Mouse (Mus musculus): ENCODE measurements at regions not wholly inside any gene's neighbourhood (a gene's known extent, or its start where the extent isn't known, plus 50 kb on each side); places are given as distances from the start of the nearest gene placed in this dataset.
A peak's percentile ranks its signal among the peaks of the same experiment; 100 is the strongest.

GRCm38 (mm10) chr12:54272696-54273095, 69.0 kb upstream of the Egln3 start:
- 84% methylated on average over 6 of the region's 6 CpGs for WGBS
- no peak overlapping the region for H3K9ac ChIP-seq
- H3K36me3 ChIP-seq (ENCODE audit: insufficient read depth) = no peaks in the 10 kb centered on the region
- no peak overlapping the region for H3K27ac ChIP-seq (ENCODE audit: low read depth, low read length)
- no peaks in the 10 kb centered on the region for H3K4me1 ChIP-seq (ENCODE audit: insufficient read depth)
- DNase-seq = no peak
- no peak for TF ChIP-seq CTCF (IDR thresholded peaks at IDR 0.05; ENCODE audit: low read depth)
- H3K4me3 ChIP-seq (ENCODE audit: low read depth, low read length) = no peak overlapping the region
- H3K27me3 ChIP-seq (ENCODE audit: insufficient read depth, low read length) = no peaks in the 10 kb centered on the region
- no peaks in the 10 kb centered on the region for H3K9me3 ChIP-seq (ENCODE audit: low read length)
- no peak overlapping the region for H3K4me2 ChIP-seq (ENCODE audit: low read depth)
- ATAC-seq = no peak

GRCm38 (mm10) chr12:54272226-54272625, 68.6 kb upstream of the Egln3 start:
- Histone ChIP-seq H3K4me2 (ENCODE audit: low read depth) (no peak overlapping the region), H3K4me1 (ENCODE audit: insufficient read depth) (no peaks in the 10 kb centered on the region), H3K27me3 (ENCODE audit: insufficient read depth, low read length) (no peaks in the 10 kb centered on the region), H3K36me3 (ENCODE audit: insufficient read depth) (no peaks in the 10 kb centered on the region), H3K9me3 (ENCODE audit: low read length) (no peaks in the 10 kb centered on the region), H3K4me3 (ENCODE audit: low read depth, low read length) (no peak overlapping the region), H3K27ac (ENCODE audit: low read depth, low read length) (no peak overlapping the region), H3K9ac (no peak overlapping the region)
- TF ChIP-seq CTCF (IDR thresholded peaks at IDR 0.05; ENCODE audit: low read depth) = no peak
- no peak for ATAC-seq
- WGBS = 35% methylated on average over 2 of the region's 2 CpGs
- no peak for DNase-seq

- no peaks in the 10 kb centered on the region for H3K36me3 ChIP-seq (ENCODE audit: insufficient read depth)
- no peaks in the 10 kb centered on the region for H3K9me3 ChIP-seq (ENCODE audit: low read length)
- 0 out of 2 replicates have a peak, but pooled peaks cover 5% of the 10 kb centered on the region for H3K4me1 ChIP-seq (ENCODE audit: insufficient read depth)
- no peak overlapping the region for H3K4me3 ChIP-seq (ENCODE audit: low read depth, low read length)
- ATAC-seq (no peak), DNase-seq (no peak)
- H3K27me3 ChIP-seq (ENCODE audit: insufficient read depth, low read length) = no peaks in the 10 kb centered on the region
- H3K4me2 ChIP-seq (ENCODE audit: low read depth) = no peak overlapping the region
- no peak overlapping the region for H3K9ac ChIP-seq
- TF ChIP-seq CTCF (IDR thresholded peaks at IDR 0.05; ENCODE audit: low read depth) = no peak
- 83% methylated on average over 3 of the region's 3 CpGs for WGBS
- no peak overlapping the region for H3K27ac ChIP-seq (ENCODE audit: low read depth, low read length)
These were observed 62.2 kb upstream of the Egln3 start for GRCm38 (mm10) chr12:54265852-54266251.

GRCm38 (mm10) chr12:54264893-54265835, 61.5 kb upstream of the Egln3 start:
- H3K9ac ChIP-seq = no peak overlapping the region
- ATAC-seq (peak; percentile 88), DNase-seq (peak; percentile 50)
- 40% methylated on average over 14 of the region's 14 CpGs for WGBS
- H3K27me3 ChIP-seq (ENCODE audit: insufficient read depth, low read length) = no peaks in the 10 kb centered on the region
- no peaks in the 10 kb centered on the region for H3K36me3 ChIP-seq (ENCODE audit: insufficient read depth)
- H3K4me2 ChIP-seq (ENCODE audit: low read depth) = no peak overlapping the region
- H3K4me1 ChIP-seq (ENCODE audit: insufficient read depth) = 0 out of 2 replicates have a peak, but pooled peaks cover 5% of the 10 kb centered on the region
- no peak overlapping the region for H3K4me3 ChIP-seq (ENCODE audit: low read depth, low read length)
- no peak for TF ChIP-seq CTCF (IDR thresholded peaks at IDR 0.05; ENCODE audit: low read depth)
- H3K27ac ChIP-seq (ENCODE audit: low read depth, low read length) = no peak overlapping the region
- no peaks in the 10 kb centered on the region for H3K9me3 ChIP-seq (ENCODE audit: low read length)

- Histone ChIP-seq H3K4me3 (ENCODE audit: low read depth, low read length) (no peak overlapping the region), H3K4me2 (ENCODE audit: low read depth) (no peak overlapping the region), H3K36me3 (ENCODE audit: insufficient read depth) (no peaks in the 10 kb centered on the region), H3K9me3 (ENCODE audit: low read length) (no peaks in the 10 kb centered on the region), H3K9ac (no peak overlapping the region), H3K4me1 (ENCODE audit: insufficient read depth) (0 out of 2 replicates have a peak, but pooled peaks cover 5% of the 10 kb centered on the region), H3K27me3 (ENCODE audit: insufficient read depth, low read length) (no peaks in the 10 kb centered on the region), H3K27ac (ENCODE audit: low read depth, low read length) (no peak overlapping the region)
- ATAC-seq (peak; percentile 65), DNase-seq (no peak)
- TF ChIP-seq CTCF (IDR thresholded peaks at IDR 0.05; ENCODE audit: low read depth) = no peak
- 61% methylated on average over 4 of the region's 4 CpGs for WGBS
These were observed 60.7 kb upstream of the Egln3 start for GRCm38 (mm10) chr12:54264418-54264733.

- Histone ChIP-seq H3K36me3 (ENCODE audit: insufficient read depth) (no peaks in the 10 kb centered on the region), H3K27ac (ENCODE audit: low read depth, low read length) (no peak overlapping the region), H3K9me3 (ENCODE audit: low read length) (no peaks in the 10 kb centered on the region), H3K4me2 (ENCODE audit: low read depth) (no peak overlapping the region), H3K4me3 (ENCODE audit: low read depth, low read length) (no peak overlapping the region), H3K9ac (no peak overlapping the region), H3K27me3 (ENCODE audit: insufficient read depth, low read length) (no peaks in the 10 kb centered on the region), H3K4me1 (ENCODE audit: insufficient read depth) (0 out of 2 replicates have a peak, but pooled peaks cover 5% of the 10 kb centered on the region)
- TF ChIP-seq CTCF (IDR thresholded peaks at IDR 0.05; ENCODE audit: low read depth) = no peak
- no peak for ATAC-seq
- DNase-seq = no peak
- 74% methylated on average over 13 of the region's 13 CpGs for WGBS
These were observed 60.2 kb upstream of the Egln3 start for GRCm38 (mm10) chr12:54263733-54264417.
